Mouse (Mus musculus): ENCODE results near the gene Med31.
A peak's percentile ranks its signal among the peaks of the same experiment; 100 is the strongest.

The Med31 gene

DNA sequence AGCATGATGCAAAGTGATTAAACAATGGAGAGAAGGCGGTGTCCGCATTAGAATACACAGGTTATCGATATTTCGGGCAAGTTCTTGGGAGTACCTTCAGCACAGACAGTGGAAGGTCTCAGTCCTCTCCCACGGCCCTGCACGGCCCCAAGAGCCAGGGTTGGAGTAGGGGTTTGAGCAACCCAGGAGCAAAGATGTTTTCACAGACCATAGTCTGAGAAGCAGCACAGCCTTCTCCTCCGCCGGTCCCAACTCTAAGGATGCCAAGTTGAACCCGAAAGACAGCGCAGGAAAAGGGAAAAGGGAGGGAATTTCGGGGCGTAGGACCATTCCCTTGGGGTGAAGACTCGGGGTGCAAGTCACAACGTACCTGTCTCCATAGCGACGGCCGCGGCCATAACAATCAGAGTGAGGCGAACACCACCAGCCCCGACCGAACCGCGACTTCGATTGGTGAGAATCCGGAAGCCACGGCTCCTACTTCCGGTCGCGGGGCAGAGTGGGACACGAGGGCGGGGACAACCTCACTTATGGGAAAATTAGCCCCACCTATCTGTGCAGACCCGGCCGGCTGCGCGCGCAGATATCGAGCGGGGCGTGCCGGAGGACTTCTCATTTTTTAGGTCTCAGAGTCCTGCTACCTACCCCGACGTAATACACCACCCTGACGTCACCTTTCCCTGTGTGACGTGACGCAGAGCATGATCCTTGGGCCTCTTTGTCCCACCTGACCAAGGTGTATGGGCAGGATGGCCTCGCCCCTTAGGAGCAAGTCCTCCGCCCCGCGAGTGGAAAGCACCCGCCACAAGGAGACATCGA lies 592 bp downstream of the Med31 start:
- Histone ChIP-seq H3K36me3 (ENCODE audit: control insufficient read depth, insufficient read depth, low read length, poor library complexity, severe bottlenecking) (peaks cover 6% of the 10 kb centered on the region), H3K27me3 (ENCODE audit: control insufficient read depth, insufficient read depth, low read length, poor library complexity, severe bottlenecking) (no peaks in the 10 kb centered on the region)
- DNase-seq (ENCODE audit: low read depth, low spot score) = peak; percentile 99

DNA sequence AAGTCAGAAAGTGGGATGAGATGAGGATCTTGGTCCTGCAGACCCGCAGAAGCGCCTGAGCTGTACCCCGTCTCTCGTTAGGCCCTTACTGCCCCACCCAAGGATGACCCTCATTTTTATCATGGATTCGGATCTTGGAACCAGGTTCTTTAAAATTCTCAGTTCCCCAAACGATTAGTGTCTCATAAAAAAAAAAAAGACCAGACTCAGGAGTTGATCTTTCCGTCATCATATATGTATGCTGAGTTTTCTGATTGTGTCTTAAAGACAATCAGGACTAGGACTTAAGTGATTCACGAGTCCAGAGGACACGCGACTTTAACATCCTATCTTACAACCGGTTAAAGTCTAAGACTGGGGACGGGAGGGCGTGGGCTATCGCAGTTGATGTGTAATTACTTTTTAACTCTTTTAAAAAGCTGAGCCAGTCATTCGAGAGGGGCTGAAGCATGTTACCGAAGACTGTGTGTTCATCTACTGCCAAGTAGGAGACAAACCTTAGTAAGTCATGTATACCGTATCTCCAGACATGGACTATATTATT lies 7.5 kb downstream of the Med31 start:
- DNase-seq (ENCODE audit: low read depth, low spot score) = no peak
- Histone ChIP-seq H3K36me3 (ENCODE audit: control insufficient read depth, insufficient read depth, low read length, poor library complexity, severe bottlenecking) (peaks cover 7% of the 10 kb centered on the region), H3K27me3 (ENCODE audit: control insufficient read depth, insufficient read depth, low read length, poor library complexity, severe bottlenecking) (no peaks in the 10 kb centered on the region)

DNA sequence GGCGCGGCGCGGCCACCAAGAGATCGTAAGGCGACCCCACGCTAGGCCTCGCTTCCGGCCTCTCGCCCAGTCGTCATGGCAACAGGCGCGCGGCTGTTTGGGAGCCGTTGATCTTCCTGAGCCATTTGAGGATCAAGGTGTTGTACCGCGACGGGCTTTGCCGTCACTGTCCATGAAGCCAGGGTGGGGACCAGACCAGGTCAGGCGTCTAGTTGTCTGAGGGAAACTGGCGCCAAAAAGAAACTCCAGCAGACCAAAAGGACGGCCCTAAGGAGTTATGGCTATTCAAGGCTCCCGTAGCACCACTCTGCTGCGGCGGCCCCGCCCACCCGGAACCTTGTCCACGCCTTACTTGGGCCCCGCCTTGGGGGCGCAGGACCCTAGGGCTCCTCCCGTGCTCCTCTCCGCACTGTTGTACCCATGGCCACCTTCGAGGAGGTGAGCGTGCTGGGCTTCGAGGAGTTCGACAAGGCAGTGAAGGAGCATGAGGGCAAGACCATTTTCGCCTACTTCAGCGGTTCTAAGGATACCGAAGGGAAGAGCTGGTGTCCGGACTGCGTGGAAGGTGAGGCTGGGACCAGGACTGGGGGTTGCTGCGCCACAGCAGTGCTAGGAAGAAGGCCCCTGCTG lies 8.1 kb downstream of the Med31 start, which contains the start of the genes 4933427D14Rik and Txndc17:
TSS of gene 4933427D14Rik (minus strand) at position 256 of the 630 bp plus-strand sequence.
TSS of gene Txndc17 (plus strand) at position 344 of the 630 bp plus-strand sequence.
- peaks cover 7% of the 10 kb centered on the region for H3K36me3 ChIP-seq (ENCODE audit: control insufficient read depth, insufficient read depth, low read length, poor library complexity, severe bottlenecking)
- DNase-seq (ENCODE audit: low read depth, low spot score) = peak; percentile 80
- H3K27me3 ChIP-seq (ENCODE audit: control insufficient read depth, insufficient read depth, low read length, poor library complexity, severe bottlenecking) = no peaks in the 10 kb centered on the region

DNA sequence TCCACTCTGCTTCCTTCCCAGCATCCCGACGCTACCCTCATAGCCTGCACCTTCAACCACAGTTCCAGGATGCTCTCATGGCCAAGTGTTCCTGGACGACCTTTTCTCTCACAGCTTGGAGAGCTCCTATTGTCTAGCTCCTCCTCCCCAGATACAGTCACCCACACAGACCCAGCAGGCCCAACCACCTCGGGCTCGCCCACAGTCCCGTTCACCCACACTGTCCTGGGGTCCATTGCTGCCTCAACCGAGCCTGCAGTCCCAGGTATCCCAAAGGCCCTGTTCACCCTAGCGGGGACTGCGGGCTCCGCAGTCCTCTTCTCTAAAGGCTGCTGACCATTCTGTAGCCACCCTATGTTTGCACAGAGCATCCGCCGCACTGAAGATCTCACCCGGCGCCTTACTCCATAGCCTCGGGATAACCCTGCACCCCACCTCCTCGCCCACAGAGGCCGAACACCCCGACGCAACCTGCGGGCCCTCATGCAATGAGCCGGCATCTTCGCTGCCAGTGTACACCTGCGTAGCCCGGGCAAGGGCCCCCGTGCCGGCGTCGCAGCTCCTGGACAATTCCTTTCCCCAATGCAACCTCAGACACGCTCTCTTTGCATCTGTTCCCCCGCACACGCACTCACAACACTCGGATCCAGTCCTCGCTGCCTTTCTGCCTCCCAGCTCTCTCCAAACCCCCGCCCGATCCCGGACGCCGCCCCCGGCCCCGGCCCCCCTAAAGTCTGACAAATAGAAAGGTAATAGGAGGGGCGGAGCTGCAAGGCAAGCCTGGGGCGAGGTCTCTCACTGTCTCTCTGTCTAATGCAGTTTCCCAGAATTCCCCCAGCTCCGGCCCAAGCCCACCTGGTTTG lies 8.8 kb downstream of the Med31 start, which contains the start of gene Gm43951:
TSS of gene Gm43951 (minus strand) at position 500 of the 863 bp plus-strand sequence.
- Histone ChIP-seq H3K36me3 (ENCODE audit: control insufficient read depth, insufficient read depth, low read length, poor library complexity, severe bottlenecking) (peaks cover 7% of the 10 kb centered on the region), H3K27me3 (ENCODE audit: control insufficient read depth, insufficient read depth, low read length, poor library complexity, severe bottlenecking) (no peaks in the 10 kb centered on the region)
- DNase-seq (ENCODE audit: low read depth, low spot score) = no peak

DNA sequence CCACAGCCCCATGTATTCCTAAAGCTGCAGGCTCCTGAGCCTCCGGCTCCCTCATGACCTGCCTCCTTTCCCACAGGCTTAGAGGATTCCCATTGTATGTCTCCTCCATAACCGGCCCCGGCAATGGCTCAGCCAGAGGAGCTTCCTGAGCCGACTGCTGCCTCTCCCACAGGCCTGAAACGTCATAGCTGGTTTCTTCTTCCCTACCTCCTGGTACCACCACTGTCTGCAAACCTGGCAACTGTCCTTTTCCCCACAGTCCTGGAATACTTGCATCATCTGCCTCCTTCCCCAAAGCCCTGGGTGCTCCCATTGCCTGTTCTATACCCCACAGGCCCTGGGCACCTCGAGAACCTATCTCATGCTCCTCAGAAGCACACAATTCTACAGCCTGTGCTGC lies 10.1 kb downstream of the Med31 start:
- DNase-seq (ENCODE audit: low read depth, low spot score) = no peak
- Histone ChIP-seq H3K27me3 (ENCODE audit: control insufficient read depth, insufficient read depth, low read length, poor library complexity, severe bottlenecking) (no peaks in the 10 kb centered on the region), H3K36me3 (ENCODE audit: control insufficient read depth, insufficient read depth, low read length, poor library complexity, severe bottlenecking) (peaks cover 1% of the 10 kb centered on the region; the same call in 1 of the 2 replicates)

DNA sequence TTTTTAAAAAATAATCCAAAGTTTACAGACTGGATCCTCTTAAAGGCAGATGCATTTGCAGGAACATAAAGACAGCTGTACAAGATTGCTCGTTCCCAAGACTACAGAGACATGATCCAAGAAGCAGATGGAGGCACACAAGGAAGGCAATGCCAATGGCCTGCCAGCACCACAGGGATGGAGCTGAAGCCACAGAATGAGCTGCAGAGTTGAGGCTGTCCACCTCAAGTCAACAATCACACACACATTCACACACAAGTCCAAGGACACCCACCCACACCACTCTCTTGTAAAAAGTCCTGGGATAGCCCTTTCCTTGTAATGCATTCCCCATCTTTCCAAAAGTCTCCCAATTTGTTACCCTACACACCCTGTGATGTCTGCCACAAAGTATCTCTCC lies 12.0 kb downstream of the Med31 start:
- H3K27me3 ChIP-seq (ENCODE audit: control insufficient read depth, insufficient read depth, low read length, poor library complexity, severe bottlenecking) = no peaks in the 10 kb centered on the region
- no peaks in the 10 kb centered on the region; the same call in 1 of the 2 replicates for H3K36me3 ChIP-seq (ENCODE audit: control insufficient read depth, insufficient read depth, low read length, poor library complexity, severe bottlenecking)
- DNase-seq (ENCODE audit: low read depth, low spot score) = no peak

DNA sequence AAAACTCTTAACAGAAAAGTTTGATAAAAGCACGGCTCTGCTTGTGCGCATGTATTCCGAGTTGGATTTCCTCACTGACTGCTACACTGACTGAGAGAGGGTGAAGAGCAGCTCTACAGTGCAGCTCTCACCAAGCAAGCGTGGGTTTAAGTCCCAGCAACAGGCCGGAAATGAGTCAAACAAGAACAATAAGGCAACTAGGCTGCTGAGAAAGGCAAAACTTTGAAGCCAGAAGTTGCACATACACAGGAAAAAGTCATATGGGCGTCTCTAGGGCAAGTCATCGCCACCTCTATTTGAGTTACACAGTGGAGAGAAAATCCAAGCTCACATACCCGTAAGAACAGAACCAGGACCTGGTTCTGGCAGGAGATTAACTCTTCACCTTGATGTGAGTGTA lies 18.9 kb downstream of the Med31 start:
- H3K36me3 ChIP-seq (ENCODE audit: control insufficient read depth, insufficient read depth, low read length, poor library complexity, severe bottlenecking) = peaks cover 5% of the 10 kb centered on the region
- no peak for DNase-seq (ENCODE audit: low read depth, low spot score)
- H3K27me3 ChIP-seq (ENCODE audit: control insufficient read depth, insufficient read depth, low read length, poor library complexity, severe bottlenecking) = no peaks in the 10 kb centered on the region

DNA sequence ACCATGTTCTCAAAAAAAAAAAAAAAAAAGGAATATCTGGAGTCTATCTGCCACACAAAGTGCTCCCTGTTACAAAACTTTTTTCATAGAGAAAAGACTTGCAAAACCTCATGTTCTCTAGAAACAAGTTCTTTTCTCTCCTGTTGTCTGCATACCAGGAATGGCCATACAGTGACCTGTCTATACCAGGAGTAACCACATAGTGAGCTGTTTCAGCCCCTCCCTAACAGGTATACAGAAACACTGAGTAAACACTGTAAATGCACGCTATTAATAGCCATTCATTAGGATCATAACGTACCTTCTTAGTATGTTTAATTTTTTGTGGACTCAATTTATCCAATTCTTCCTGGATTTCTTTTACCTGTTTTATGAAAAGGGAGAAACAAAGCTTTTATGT lies 21.1 kb downstream of the Med31 start:
- Histone ChIP-seq H3K27me3 (ENCODE audit: control insufficient read depth, insufficient read depth, low read length, poor library complexity, severe bottlenecking) (no peaks in the 10 kb centered on the region), H3K36me3 (ENCODE audit: control insufficient read depth, insufficient read depth, low read length, poor library complexity, severe bottlenecking) (peaks cover 7% of the 10 kb centered on the region)
- DNase-seq (ENCODE audit: low read depth, low spot score) = no peak

DNA sequence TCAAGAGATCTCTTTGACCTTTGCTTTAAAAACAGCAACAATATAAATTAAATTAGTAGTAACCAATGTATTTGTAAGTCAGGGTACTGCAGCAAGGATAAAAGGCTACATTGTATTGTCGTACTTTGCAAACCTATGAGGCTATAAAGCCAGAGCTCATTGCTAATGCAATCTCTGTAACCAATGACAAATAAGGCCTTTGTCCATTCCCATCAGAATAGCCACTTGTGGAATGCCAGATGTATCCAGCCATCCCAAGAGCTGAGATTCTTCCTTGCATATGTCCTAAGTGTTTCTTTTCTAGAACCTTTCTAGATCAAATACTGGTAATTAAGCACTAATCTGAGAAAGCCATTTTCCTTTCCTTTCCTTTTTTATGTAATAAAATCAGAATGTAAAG lies 24.5 kb downstream of the Med31 start:
- peaks cover 2% of the 10 kb centered on the region; the same call in 1 of the 2 replicates for H3K36me3 ChIP-seq (ENCODE audit: control insufficient read depth, insufficient read depth, low read length, poor library complexity, severe bottlenecking)
- no peaks in the 10 kb centered on the region for H3K27me3 ChIP-seq (ENCODE audit: control insufficient read depth, insufficient read depth, low read length, poor library complexity, severe bottlenecking)
- DNase-seq (ENCODE audit: low read depth, low spot score) = no peak

DNA sequence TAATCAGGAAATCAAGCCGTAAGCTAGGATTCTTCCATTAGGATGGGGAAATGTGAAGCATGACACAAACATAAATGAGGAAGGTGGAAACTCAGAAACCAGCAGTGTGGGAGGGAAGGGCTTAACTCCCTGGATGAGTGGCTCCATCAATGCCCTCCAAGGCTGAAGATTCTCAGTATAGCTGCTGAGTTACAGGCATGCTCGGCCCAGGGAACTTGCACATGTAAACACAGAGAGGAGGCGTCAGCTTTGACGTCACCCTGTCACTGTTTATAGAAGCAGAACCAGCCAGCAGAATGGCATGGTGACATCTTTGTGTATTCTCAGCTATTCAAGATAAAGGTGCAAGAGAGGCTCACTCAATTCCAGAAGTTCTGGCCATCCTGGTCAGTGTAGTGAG lies 31.1 kb downstream of the Med31 start:
- no peaks in the 10 kb centered on the region for H3K27me3 ChIP-seq (ENCODE audit: control insufficient read depth, insufficient read depth, low read length, poor library complexity, severe bottlenecking)
- peaks cover 3% of the 10 kb centered on the region for H3K36me3 ChIP-seq (ENCODE audit: control insufficient read depth, insufficient read depth, low read length, poor library complexity, severe bottlenecking)
- no peak for DNase-seq (ENCODE audit: low read depth, low spot score)

DNA sequence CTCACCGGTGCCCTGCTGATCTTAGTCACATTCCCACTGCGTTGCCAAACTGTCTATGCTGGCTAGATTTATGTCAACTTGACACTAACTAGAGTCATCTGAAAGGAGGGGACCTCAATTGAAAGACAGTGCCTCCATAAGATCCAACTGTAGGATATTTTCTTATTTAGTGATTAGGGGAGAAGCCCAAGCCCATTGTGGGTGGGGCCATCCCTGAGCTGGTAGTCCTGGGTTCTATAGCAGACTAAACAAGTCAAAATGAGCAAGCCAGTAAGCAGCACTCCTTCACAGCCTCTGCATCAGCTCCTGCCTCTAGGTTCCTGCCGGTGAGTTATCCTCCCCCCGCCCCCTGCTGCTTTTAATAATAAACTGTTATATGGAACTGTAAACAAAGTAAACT lies 34.3 kb downstream of the Med31 start:
- Histone ChIP-seq H3K36me3 (ENCODE audit: control insufficient read depth, insufficient read depth, low read length, poor library complexity, severe bottlenecking) (peaks cover 7% of the 10 kb centered on the region), H3K27me3 (ENCODE audit: control insufficient read depth, insufficient read depth, low read length, poor library complexity, severe bottlenecking) (no peaks in the 10 kb centered on the region)
- DNase-seq (ENCODE audit: low read depth, low spot score) = no peak

DNA sequence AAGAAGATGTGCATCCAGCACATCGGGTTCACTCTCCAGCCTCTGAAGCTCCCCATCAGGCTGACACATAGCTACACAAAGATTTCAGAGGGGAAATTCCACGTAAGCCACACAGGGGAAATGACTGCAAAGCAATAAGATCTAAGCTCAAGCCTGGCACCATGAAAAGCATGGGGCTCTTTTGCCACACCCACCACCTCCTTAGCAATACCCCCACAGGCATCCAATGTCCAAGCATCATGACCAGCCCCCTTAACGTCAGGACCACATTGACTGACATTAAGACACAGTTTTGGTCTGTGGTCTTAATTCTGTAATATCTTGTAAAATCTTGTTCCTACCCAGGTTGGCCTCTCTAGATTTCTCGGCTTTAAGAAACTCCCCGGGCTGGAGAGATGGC lies 34.8 kb downstream of the Med31 start:
- no peak for DNase-seq (ENCODE audit: low read depth, low spot score)
- Histone ChIP-seq H3K27me3 (ENCODE audit: control insufficient read depth, insufficient read depth, low read length, poor library complexity, severe bottlenecking) (no peaks in the 10 kb centered on the region), H3K36me3 (ENCODE audit: control insufficient read depth, insufficient read depth, low read length, poor library complexity, severe bottlenecking) (peaks cover 10% of the 10 kb centered on the region)

DNA sequence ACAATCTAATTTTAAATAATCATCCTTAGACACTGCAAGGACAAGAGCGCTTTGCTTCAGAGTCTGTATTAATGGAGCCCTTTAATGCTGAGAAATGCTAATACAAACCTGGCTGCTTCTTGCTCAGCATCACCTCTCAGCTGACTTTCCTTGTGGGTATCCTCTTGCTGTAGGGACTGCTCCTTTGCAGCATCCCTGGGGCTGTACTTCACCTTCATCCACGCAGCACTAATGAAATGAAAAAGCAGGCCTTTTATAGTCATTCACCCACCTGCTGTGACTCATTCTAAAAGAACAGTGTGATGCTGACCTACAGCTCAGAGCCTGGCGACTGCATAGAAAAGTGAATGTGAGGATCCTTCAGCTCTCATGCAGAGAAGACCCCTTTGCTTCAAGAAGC lies 38.8 kb downstream of the Med31 start:
- Histone ChIP-seq H3K36me3 (ENCODE audit: control insufficient read depth, insufficient read depth, low read length, poor library complexity, severe bottlenecking) (peaks cover 12% of the 10 kb centered on the region), H3K27me3 (ENCODE audit: control insufficient read depth, insufficient read depth, low read length, poor library complexity, severe bottlenecking) (no peaks in the 10 kb centered on the region)
- no peak for DNase-seq (ENCODE audit: low read depth, low spot score)

DNA sequence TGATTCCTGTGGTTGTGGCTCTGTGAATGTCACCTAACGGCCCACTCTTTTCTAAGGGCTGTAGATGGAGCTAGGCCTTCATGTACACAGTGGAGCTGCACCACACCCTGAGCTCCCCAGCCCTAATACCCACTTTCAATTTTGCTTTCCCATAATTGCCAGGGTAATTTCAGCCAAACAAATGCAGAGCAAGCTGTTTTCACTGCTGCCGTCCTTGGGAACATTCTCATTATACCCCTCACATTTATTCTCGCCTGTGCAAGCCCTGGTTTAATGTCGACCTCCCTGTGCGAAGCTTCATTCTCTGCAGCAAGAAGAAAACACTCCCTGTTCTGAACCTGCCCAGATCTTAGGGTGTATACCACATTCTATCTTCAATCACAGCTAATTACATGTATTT lies 39.4 kb downstream of the Med31 start:
- no peak for DNase-seq (ENCODE audit: low read depth, low spot score)
- H3K27me3 ChIP-seq (ENCODE audit: control insufficient read depth, insufficient read depth, low read length, poor library complexity, severe bottlenecking) = no peaks in the 10 kb centered on the region
- H3K36me3 ChIP-seq (ENCODE audit: control insufficient read depth, insufficient read depth, low read length, poor library complexity, severe bottlenecking) = peaks cover 10% of the 10 kb centered on the region

Measured in splenic B cell, adult 2 months (primary cell).